Mouse (Mus musculus) heart, embryonic 16.5 days (tissue): ENCODE measurements around the gene Khdc3. TPM values are rescaled to one million over a fixed set of nuclear protein-coding genes. Genes with fewer than 3 reads are reported as not detected.

ENCODE experiments used
- polyA plus RNA-seq: library from polyadenylated mRNA; unstranded; fragments of >200 nt; fragmentation: Nextera tagmentation; extraction: Ambion mirVana; gene quantifications from 2 replicates; pipeline ENCODE4 v1.2.1, GENCODE M21; 2015

The Khdc3 gene
- polyA plus RNA-seq, 1 experiment from 2014 or later: 0.18 TPM

Other genes starting within 250 kb of the Khdc3 start
- gene Pygo1, start 176.2 kb upstream of the Khdc3 start, polyA plus RNA-seq: 1.9 TPM in 2 replicates
- 0.45 and 0.84 TPM in 2 replicates for gene Dyx1c1, start 143.1 kb upstream of the Khdc3 start, polyA plus RNA-seq
- gene Gm44503, start 143.0 kb upstream of the Khdc3 start, polyA plus RNA-seq: not detected in 2 replicates
- 16.2 and 16.4 TPM in 2 replicates for gene Ccpg1os, start 116.5 kb upstream of the Khdc3 start, polyA plus RNA-seq
- gene Ccpg1, start 116.4 kb upstream of the Khdc3 start, polyA plus RNA-seq: 30.0 and 35.8 TPM in 2 replicates
- 7.2 and 7.5 TPM in 2 replicates for gene Pigb, start 61.5 kb upstream of the Khdc3 start, polyA plus RNA-seq
- gene Rab27a, start 57.0 kb upstream of the Khdc3 start, polyA plus RNA-seq: 7.7 and 11.5 TPM in 2 replicates
- gene Gm20509, start 634 bp downstream of the Khdc3 start, polyA plus RNA-seq: not detected in 2 replicates
- gene Rsl24d1, start 11.6 kb downstream of the Khdc3 start, polyA plus RNA-seq: 78.8 and 86.3 TPM in 2 replicates